Mouse (Mus musculus): ENCODE data around the gene Mrpl19. TPM values are rescaled to one million over a fixed set of nuclear protein-coding genes. Genes with fewer than 3 reads are reported as not detected.

The Mrpl19 gene
- polyA plus RNA-seq, 1 experiment from 2014 or later, result 42.6 TPM

DNA sequence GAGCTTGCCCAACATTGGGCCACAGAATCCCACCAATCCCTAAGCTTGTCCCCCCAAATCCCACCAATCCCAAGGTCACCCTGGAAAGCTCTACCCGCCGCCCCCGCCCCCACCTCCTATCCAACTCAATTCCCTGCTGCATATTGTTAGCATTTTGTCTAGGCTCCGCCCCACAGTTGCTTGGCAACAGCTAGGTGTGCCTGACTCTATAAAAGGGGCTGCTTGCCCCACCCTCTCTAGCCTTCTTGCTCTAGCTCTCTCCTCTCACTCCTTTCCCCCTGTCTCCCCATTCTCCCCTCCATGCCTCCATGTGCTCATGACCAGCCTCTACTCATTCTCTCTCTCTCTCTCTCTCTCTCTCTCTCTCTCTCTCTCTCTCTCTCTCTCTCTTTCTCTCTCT lies 54.0 kb downstream of the Mrpl19 start:
- H3K27me3 ChIP-seq (ENCODE audit: control insufficient read depth, insufficient read depth, low read length), result no peaks in the 10 kb centered on the region
- H3K4me2 ChIP-seq (ENCODE audit: low read depth, low read length), result no peak overlapping the region
- H3K4me3 ChIP-seq (ENCODE audit: low read depth, low read length), result no peak overlapping the region
- 98% methylated on average over 4 of the region's 4 CpGs for WGBS
- no peaks in the 10 kb centered on the region for H3K9me3 ChIP-seq (ENCODE audit: control insufficient read depth, low read length)
- no peak for ATAC-seq (ENCODE audit: low read depth)
- H3K27ac ChIP-seq (ENCODE audit: low read depth, low read length), result no peak overlapping the region
- H3K4me1 ChIP-seq (ENCODE audit: control insufficient read depth, insufficient read depth, low read length), result no peaks in the 10 kb centered on the region
- no peaks in the 10 kb centered on the region for H3K36me3 ChIP-seq (ENCODE audit: control insufficient read depth, insufficient read depth, low read length)
- H3K9ac ChIP-seq (replicated peaks; ENCODE audit: low read depth, low read length), result no peak overlapping the region

GRCm38 (mm10) chr6:81911244-81911643 lies 54.5 kb downstream of the Mrpl19 start:
- no peaks in the 10 kb centered on the region for H3K9me3 ChIP-seq (ENCODE audit: control insufficient read depth, low read length)
- no peak overlapping the region for H3K9ac ChIP-seq (replicated peaks; ENCODE audit: low read depth, low read length)
- H3K4me2 ChIP-seq (ENCODE audit: low read depth, low read length), result no peak overlapping the region
- H3K4me1 ChIP-seq (ENCODE audit: control insufficient read depth, insufficient read depth, low read length), result no peaks in the 10 kb centered on the region
- no peak for ATAC-seq (ENCODE audit: low read depth)
- no peaks in the 10 kb centered on the region for H3K36me3 ChIP-seq (ENCODE audit: control insufficient read depth, insufficient read depth, low read length)
- no peak overlapping the region for H3K27ac ChIP-seq (ENCODE audit: low read depth, low read length)
- WGBS, result 89% methylated on average over 5 of the region's 5 CpGs
- no peak overlapping the region for H3K4me3 ChIP-seq (ENCODE audit: low read depth, low read length)
- no peaks in the 10 kb centered on the region for H3K27me3 ChIP-seq (ENCODE audit: control insufficient read depth, insufficient read depth, low read length)

DNA sequence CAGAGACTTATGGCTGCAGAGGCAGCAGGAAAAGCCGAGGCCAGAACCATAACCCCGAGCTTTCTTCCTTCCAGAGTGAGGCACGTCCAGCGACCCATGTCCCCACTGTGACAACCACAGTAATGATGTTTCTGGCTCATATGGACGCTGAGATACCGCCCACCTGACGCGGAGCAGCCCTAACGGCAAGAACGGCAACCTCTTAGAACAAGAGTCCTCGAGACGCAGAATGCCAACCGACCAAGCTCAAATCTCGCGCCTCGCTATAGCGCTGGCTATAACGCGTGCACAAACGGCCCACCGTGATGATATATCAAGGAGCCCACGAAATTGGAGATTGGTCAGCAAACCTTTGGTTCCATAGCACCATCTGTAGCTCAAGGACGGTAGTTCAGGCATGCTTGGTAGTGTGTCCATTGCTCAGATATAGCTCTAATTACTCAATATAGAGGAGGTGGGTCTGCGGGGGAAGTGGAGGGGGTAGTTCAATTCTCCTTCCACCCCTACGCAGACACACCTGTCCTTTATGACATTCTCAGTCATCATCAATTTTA lies 55.4 kb downstream of the Mrpl19 start:
- ATAC-seq (ENCODE audit: low read depth), result no peak

More for the DNA sequence above, 55.4 kb downstream of the Mrpl19 start:
- no peaks in the 10 kb centered on the region for H3K27me3 ChIP-seq (ENCODE audit: control insufficient read depth, insufficient read depth, low read length)
- H3K27ac ChIP-seq (ENCODE audit: low read depth, low read length), result no peak overlapping the region
- 87% methylated on average over 25 of the region's 25 CpGs for WGBS
- no peaks in the 10 kb centered on the region for H3K9me3 ChIP-seq (ENCODE audit: control insufficient read depth, low read length)
- no peak overlapping the region for H3K4me2 ChIP-seq (ENCODE audit: low read depth, low read length)
- no peaks in the 10 kb centered on the region for H3K36me3 ChIP-seq (ENCODE audit: control insufficient read depth, insufficient read depth, low read length)
- no peak overlapping the region for H3K4me3 ChIP-seq (ENCODE audit: low read depth, low read length)
- no peak overlapping the region for H3K9ac ChIP-seq (replicated peaks; ENCODE audit: low read depth, low read length)
- H3K4me1 ChIP-seq (ENCODE audit: control insufficient read depth, insufficient read depth, low read length), result no peaks in the 10 kb centered on the region

Other genes starting within 250 kb of the Mrpl19 start
- gene Gcfc2, start 42.3 kb downstream of the Mrpl19 start, polyA plus RNA-seq (2014; fragmentation: Nextera tagmentation; extraction: Ambion mirVana), result 12.3 and 14.1 TPM in 2 replicates
- 0.70 and 0.90 TPM in 2 replicates for gene Eva1a, start 75.1 kb upstream of the Mrpl19 start, polyA plus RNA-seq (2014; fragmentation: Nextera tagmentation; extraction: Ambion mirVana)

All from neural tube, embryonic 14.5 days (tissue).